Mouse (Mus musculus): Measurements from ENCODE around the gene Atp6v1g3. TPM values are rescaled to one million over a fixed set of nuclear protein-coding genes. Genes with fewer than 3 reads are reported as not detected.

Gene Atp6v1g3
- not detected in 2 replicates for polyA plus RNA-seq (2012; rRNA removed)

GRCm38 (mm10) chr1:138273438-138273837 lies at the start of gene Atp6v1g3:
Atp6v1g3 (plus strand) TSS chr1:138273738.

Other genes starting within 250 kb of the Atp6v1g3 start
- gene Ptprc, start 98.0 kb upstream of the Atp6v1g3 start, polyA plus RNA-seq (2012; rRNA removed), result 11.2 and 12.7 TPM in 2 replicates